Comparison of ENCODE assay signal across 9 mouse cellular contexts in the genomic region with DNA sequence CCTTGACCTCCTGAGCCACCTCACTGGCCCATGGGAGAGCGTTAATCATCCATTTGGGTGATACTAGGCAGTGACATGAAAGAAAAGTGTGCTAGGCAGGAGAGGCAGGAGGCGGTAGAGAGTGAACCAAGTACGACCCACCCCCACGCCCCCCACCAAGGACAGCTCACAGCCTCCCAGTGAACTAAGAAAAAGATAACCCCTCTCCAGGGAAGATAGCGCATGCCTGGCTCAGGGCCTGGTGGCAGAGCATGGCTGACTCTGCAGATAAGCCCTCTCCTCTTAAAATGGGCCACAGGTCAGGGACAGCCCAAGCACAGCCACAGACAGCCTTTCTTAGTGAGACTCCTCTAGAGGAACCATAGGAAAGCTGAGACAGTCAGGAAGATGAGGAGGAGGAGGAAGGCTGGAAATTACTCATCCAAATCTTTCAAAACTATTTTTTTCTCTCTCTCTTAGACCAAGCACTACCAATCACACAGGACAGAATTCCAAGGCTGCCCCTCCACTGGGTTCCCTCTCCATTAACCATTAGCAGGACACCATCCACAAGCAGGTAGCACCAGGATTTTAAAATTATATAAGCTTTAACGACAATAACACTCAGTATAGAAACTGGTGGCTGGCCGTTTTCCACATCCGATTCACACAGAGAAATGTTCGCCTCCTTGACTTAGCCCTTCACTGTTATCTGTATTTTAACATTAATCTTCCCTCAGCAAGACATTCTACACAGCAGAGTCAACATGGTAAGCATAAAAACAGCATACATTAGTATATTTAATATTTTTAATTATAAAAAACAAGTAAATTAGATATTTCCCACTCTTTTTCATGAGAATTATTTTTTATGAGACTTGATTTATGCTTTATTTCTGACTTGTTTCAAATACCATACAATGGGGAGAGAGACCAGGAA. TPM values are rescaled to one million over a fixed set of nuclear protein-coding genes. Genes with fewer than 3 reads are reported as not detected.
DNase-seq lines count a peak whose midpoint lies in the region; ATAC-seq and TF ChIP-seq lines count a peak whose summit lies in the region.
"Had no signal": no experiment of that assay in that cellular context is flagged by ENCODE, and none has a peak within 500 bp of the region (broad histone marks: within the 10 kb centered on the region; RNA-seq: fewer than 3 reads in every experiment).

No protein-coding gene starts in this region.

- no peak for TF ChIP-seq EP300 in stomach, postnatal 0 days (optimal IDR thresholded peaks at IDR 0.05)

- no peak for DNase-seq in hindbrain, embryonic 11.5 days (ENCODE audit: low spot score)
- no peak for DNase-seq in hindbrain, embryonic 14.5 days (ENCODE audit: low spot score)
- no peak for DNase-seq in stomach, postnatal 0 days (ENCODE audit: low spot score)
- no peak for DNase-seq in liver, embryonic 11.5 days (ENCODE audit: low spot score)
- no peak for DNase-seq in embryonic facial prominence, embryonic 10.5 days (ENCODE audit: low spot score)
- DNase-seq in lung, postnatal 10 days, result no peak
- DNase-seq in layer of hippocampus, postnatal 14 days (ENCODE audit: low spot score in 2 of 2), result no peak
- DNase-seq: thymus, adult 2 months had no signal

- no peaks in the 10 kb centered on the region for H3K27me3 ChIP-seq in hindbrain, embryonic 11.5 days (ENCODE audit: control insufficient read depth, insufficient read depth, low read length)
- H3K27me3 ChIP-seq in hindbrain, embryonic 14.5 days (ENCODE audit: control insufficient read depth, insufficient read depth, low read length), result no peaks in the 10 kb centered on the region
- H3K27me3 ChIP-seq in stomach, embryonic 14.5 days (ENCODE audit: control insufficient read depth, insufficient read depth, low read length), result no peaks in the 10 kb centered on the region
- H3K27me3 ChIP-seq in stomach, postnatal 0 days (ENCODE audit: control insufficient read depth, insufficient read depth, low read length), result no peaks in the 10 kb centered on the region
- H3K27me3 ChIP-seq in liver, embryonic 11.5 days (replicated peaks; ENCODE audit: control insufficient read depth, insufficient read depth, low read length), result no peaks in the 10 kb centered on the region
- H3K27me3 ChIP-seq in embryonic facial prominence, embryonic 10.5 days (replicated peaks; ENCODE audit: low read depth, poor library complexity, severe bottlenecking), result peaks cover 36% of the 10 kb centered on the region

- 0 out of 2 replicates have a peak, but pooled peaks have one; percentile 17 for ATAC-seq in hindbrain, embryonic 11.5 days (ENCODE audit: low FRiP score)
- no peak for ATAC-seq in hindbrain, embryonic 14.5 days (ENCODE audit: low FRiP score)
- ATAC-seq in stomach, embryonic 14.5 days (ENCODE audit: insufficient number of reproducible peaks, insufficient read depth, low FRiP score, low read depth), result peak; percentile 34; the same call in 1 of the 2 replicates
- ATAC-seq in stomach, postnatal 0 days (ENCODE audit: low FRiP score, low TSS enrichment), result no peak
- ATAC-seq in liver, embryonic 11.5 days (replicated peaks; ENCODE audit: low FRiP score), result peak; percentile 85

- 72% methylated on average over 9 of the region's 9 CpGs for WGBS in hindbrain, embryonic 11.5 days
- WGBS in hindbrain, embryonic 14.5 days, result 71% methylated on average over 9 of the region's 9 CpGs
- whole genome bisulfite sequencing in stomach, embryonic 14.5 days, result 62% methylated on average over 9 of the region's 9 CpGs
- WGBS in stomach, postnatal 0 days, result 51% methylated on average over 9 of the region's 9 CpGs
- WGBS in liver, embryonic 11.5 days, result 36% methylated on average over 9 of the region's 9 CpGs
- whole genome bisulfite sequencing in embryonic facial prominence, embryonic 10.5 days, result 81% methylated on average over 9 of the region's 9 CpGs

- no peaks in the 10 kb centered on the region for H3K36me3 ChIP-seq in hindbrain, embryonic 11.5 days (ENCODE audit: control insufficient read depth, insufficient read depth, low read length)
- no peaks in the 10 kb centered on the region for H3K36me3 ChIP-seq in hindbrain, embryonic 14.5 days (replicated peaks; ENCODE audit: control insufficient read depth, insufficient read depth)
- no peaks in the 10 kb centered on the region for H3K36me3 ChIP-seq in stomach, embryonic 14.5 days (ENCODE audit: control insufficient read depth, insufficient read depth, low read length)
- H3K36me3 ChIP-seq in stomach, postnatal 0 days (ENCODE audit: control insufficient read depth, insufficient read depth, low read length), result no peaks in the 10 kb centered on the region
- no peaks in the 10 kb centered on the region for H3K36me3 ChIP-seq in liver, embryonic 11.5 days (ENCODE audit: control insufficient read depth, insufficient read depth, low read length)
- no peaks in the 10 kb centered on the region for H3K36me3 ChIP-seq in embryonic facial prominence, embryonic 10.5 days (replicated peaks)

- no peak overlapping the region for H3K4me3 ChIP-seq in hindbrain, embryonic 11.5 days (ENCODE audit: low read depth, low read length)
- no peak overlapping the region for H3K4me3 ChIP-seq in hindbrain, embryonic 14.5 days (replicated peaks; ENCODE audit: low read length)
- no peak overlapping the region for H3K4me3 ChIP-seq in stomach, embryonic 14.5 days (ENCODE audit: low read depth, low read length)
- no peak overlapping the region for H3K4me3 ChIP-seq in stomach, postnatal 0 days (ENCODE audit: low read depth, low read length)
- no peak overlapping the region for H3K4me3 ChIP-seq in liver, embryonic 11.5 days (ENCODE audit: low read depth, low read length)
- no peak overlapping the region for H3K4me3 ChIP-seq in embryonic facial prominence, embryonic 10.5 days

- no peaks in the 10 kb centered on the region for H3K9me3 ChIP-seq in hindbrain, embryonic 11.5 days (ENCODE audit: control insufficient read depth, low read length)
- no peaks in the 10 kb centered on the region for H3K9me3 ChIP-seq in hindbrain, embryonic 14.5 days (ENCODE audit: control insufficient read depth, low read length)
- no peaks in the 10 kb centered on the region for H3K9me3 ChIP-seq in stomach, embryonic 14.5 days (ENCODE audit: control insufficient read depth, low read depth, low read length)
- H3K9me3 ChIP-seq in stomach, postnatal 0 days (ENCODE audit: control insufficient read depth, low read length), result no peaks in the 10 kb centered on the region
- H3K9me3 ChIP-seq in liver, embryonic 11.5 days (ENCODE audit: control insufficient read depth, low read length), result no peaks in the 10 kb centered on the region
- no peaks in the 10 kb centered on the region for H3K9me3 ChIP-seq in embryonic facial prominence, embryonic 10.5 days

- no peaks in the 10 kb centered on the region for H3K4me1 ChIP-seq in hindbrain, embryonic 11.5 days (replicated peaks; ENCODE audit: control insufficient read depth, insufficient read depth, low read length)
- no peaks in the 10 kb centered on the region for H3K4me1 ChIP-seq in hindbrain, embryonic 14.5 days (replicated peaks; ENCODE audit: control insufficient read depth, insufficient read depth, low read length)
- no peaks in the 10 kb centered on the region for H3K4me1 ChIP-seq in stomach, embryonic 14.5 days (ENCODE audit: control insufficient read depth, insufficient read depth, low read length)
- no peaks in the 10 kb centered on the region for H3K4me1 ChIP-seq in stomach, postnatal 0 days (replicated peaks; ENCODE audit: control insufficient read depth, insufficient read depth)
- peaks cover 45% of the 10 kb centered on the region for H3K4me1 ChIP-seq in liver, embryonic 11.5 days (replicated peaks; ENCODE audit: control insufficient read depth, insufficient read depth, low read length)
- H3K4me1 ChIP-seq in embryonic facial prominence, embryonic 10.5 days, result 0 out of 2 replicates have a peak, but pooled peaks cover 4% of the 10 kb centered on the region

- no peak overlapping the region for H3K27ac ChIP-seq in hindbrain, embryonic 11.5 days (ENCODE audit: low read depth, low read length)
- no peak overlapping the region for H3K27ac ChIP-seq in hindbrain, embryonic 14.5 days
- no peak overlapping the region for H3K27ac ChIP-seq in stomach, embryonic 14.5 days (ENCODE audit: low read length)
- no peak overlapping the region for H3K27ac ChIP-seq in stomach, postnatal 0 days (replicated peaks)
- H3K27ac ChIP-seq in liver, embryonic 11.5 days (ENCODE audit: low read depth, low read length), result peak overlapping the region; percentile 57
- no peak overlapping the region for H3K27ac ChIP-seq in embryonic facial prominence, embryonic 10.5 days (replicated peaks)

- H3K9ac ChIP-seq in hindbrain, embryonic 11.5 days (ENCODE audit: low read depth, low read length), result no peak overlapping the region
- no peak overlapping the region for H3K9ac ChIP-seq in hindbrain, embryonic 14.5 days
- no peak overlapping the region for H3K9ac ChIP-seq in stomach, embryonic 14.5 days (replicated peaks; ENCODE audit: low read depth, low read length)
- no peak overlapping the region for H3K9ac ChIP-seq in stomach, postnatal 0 days (ENCODE audit: low read length)
- no peak overlapping the region; the same call in 1 of the 2 replicates for H3K9ac ChIP-seq in liver, embryonic 11.5 days (ENCODE audit: low read depth, low read length)

- H3K4me2 ChIP-seq in hindbrain, embryonic 11.5 days (replicated peaks; ENCODE audit: low read depth, low read length), result no peak overlapping the region
- no peak overlapping the region for H3K4me2 ChIP-seq in hindbrain, embryonic 14.5 days (replicated peaks)
- no peak overlapping the region for H3K4me2 ChIP-seq in stomach, embryonic 14.5 days (replicated peaks; ENCODE audit: low read depth, low read length)
- no peak overlapping the region for H3K4me2 ChIP-seq in stomach, postnatal 0 days (replicated peaks; ENCODE audit: low read depth)
- H3K4me2 ChIP-seq in liver, embryonic 11.5 days, result peak overlapping the region; percentile 48

- no peak for TF ChIP-seq CTCF in stomach, postnatal 0 days (IDR thresholded peaks at IDR 0.05; ENCODE audit: low read depth)

RNA-seq across cellular contexts. Expression of a gene that starts 8.3 kb away (rescaled TPM):
- polyA plus RNA-seq in hindbrain, embryonic 11.5 days (2014; fragmentation: Nextera tagmentation; extraction: Ambion mirVana), result 0.37 and 0.46 TPM in 2 replicates
- polyA plus RNA-seq in hindbrain, embryonic 14.5 days (2014; fragmentation: Nextera tagmentation; extraction: Ambion mirVana), result 8.6 and 8.7 TPM in 2 replicates
- 0.09 TPM in 1 of 2 replicates, not detected in the other for polyA plus RNA-seq in stomach, embryonic 14.5 days (2014; fragmentation: Nextera tagmentation; extraction: Ambion mirVana)
- 0.11 and 0.18 TPM in 2 replicates for polyA plus RNA-seq in stomach, postnatal 0 days (2015; fragmentation: Nextera tagmentation; extraction: Ambion mirVana)
- polyA plus RNA-seq in liver, embryonic 11.5 days (2014; fragmentation: Nextera tagmentation; extraction: Ambion mirVana), result 13.8 and 14.4 TPM in 2 replicates
- 0.16 and 0.19 TPM in 2 replicates for polyA plus RNA-seq in embryonic facial prominence, embryonic 10.5 days (2016; fragmentation: Nextera tagmentation; extraction: Ambion mirVana)
- total RNA-seq in layer of hippocampus, postnatal 14 days (2021), result 10 to 100 TPM; 48.2 to 48.6 TPM

RNA-seq across cellular contexts. Expression of a gene that starts 39.3 kb away (rescaled TPM):
- 142 and 183 TPM in 2 replicates for polyA plus RNA-seq in hindbrain, embryonic 11.5 days (2014; fragmentation: Nextera tagmentation; extraction: Ambion mirVana)
- polyA plus RNA-seq in hindbrain, embryonic 14.5 days (2014; fragmentation: Nextera tagmentation; extraction: Ambion mirVana), result 117 and 119 TPM in 2 replicates
- 137 and 141 TPM in 2 replicates for polyA plus RNA-seq in stomach, embryonic 14.5 days (2014; fragmentation: Nextera tagmentation; extraction: Ambion mirVana)
- polyA plus RNA-seq in stomach, postnatal 0 days (2015; fragmentation: Nextera tagmentation; extraction: Ambion mirVana), result 67.9 and 75.2 TPM in 2 replicates
- polyA plus RNA-seq in liver, embryonic 11.5 days (2014; fragmentation: Nextera tagmentation; extraction: Ambion mirVana), result 124 and 131 TPM in 2 replicates
- 123 and 134 TPM in 2 replicates for polyA plus RNA-seq in embryonic facial prominence, embryonic 10.5 days (2016; fragmentation: Nextera tagmentation; extraction: Ambion mirVana)
- 10 to 100 TPM; 62.6 to 69.0 TPM for total RNA-seq in layer of hippocampus, postnatal 14 days (2021)

Comparison
In these comparisons a context has a peak if more than half of its experiments do, and no peak if none do; other contexts are left out.
1. ATAC-seq: peak in hindbrain, embryonic 11.5 days (single experiment), stomach, embryonic 14.5 days (single experiment) and liver, embryonic 11.5 days (single experiment); none in hindbrain, embryonic 14.5 days (single experiment) and stomach, postnatal 0 days (single experiment).